Mouse (Mus musculus) splenic B cell, adult 2 months (primary cell): ENCODE results near the gene Suds3.

Experiments
- DNase-seq: peaks from one replicate; pipeline ENCODE4 v3.0.0-alpha.2; 2011; ENCODE audit warnings: low read depth, low spot score
- H3K27me3 ChIP-seq: 2 replicates; pipeline ENCODE4 v1.6.1; 2012; ENCODE audit warnings: mild to moderate bottlenecking, low read length, moderate library complexity, mixed read lengths; ENCODE audit not compliant: control insufficient read depth, poor library complexity, insufficient read depth, severe bottlenecking
- H3K36me3 ChIP-seq: 2 replicates; pipeline ENCODE4 v1.6.1; 2012; ENCODE audit warnings: mild to moderate bottlenecking, low read length, moderate library complexity, mixed read lengths; ENCODE audit not compliant: control insufficient read depth, poor library complexity, insufficient read depth, severe bottlenecking

Suds3 gene

DNA sequence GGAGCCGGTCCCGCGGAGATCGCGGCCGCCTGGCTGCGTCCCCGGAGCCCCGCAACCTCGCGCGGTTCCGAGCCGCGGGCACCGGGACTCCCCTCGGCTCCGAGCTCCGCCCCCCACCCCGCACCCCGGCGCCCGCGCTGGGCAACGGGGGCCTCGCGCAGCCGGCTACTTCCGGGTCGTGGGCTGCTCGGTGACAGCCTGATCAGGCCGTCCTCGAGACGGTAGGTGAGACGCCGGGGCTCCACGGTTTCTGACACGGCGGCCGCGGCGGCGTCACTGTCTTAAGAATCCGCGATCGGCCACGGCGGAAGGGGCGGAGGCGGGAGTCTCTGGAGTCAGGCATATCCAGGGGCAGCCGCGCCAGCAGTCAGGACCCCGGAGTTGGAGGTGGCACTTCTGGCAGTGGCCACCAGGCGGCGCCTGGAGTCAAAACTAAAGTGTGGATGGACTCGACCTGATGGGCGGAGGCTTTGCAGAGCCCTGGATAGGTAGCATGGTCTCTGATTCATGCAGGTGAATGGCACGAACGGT lies at the start of gene Suds3:
Gene Suds3 (minus strand): TSS at position 278 of the 531 bp plus-strand sequence.
- Histone ChIP-seq H3K27me3 (no peaks in the 10 kb centered on the region), H3K36me3 (no peaks in the 10 kb centered on the region; the same call in none of the 2 replicates)
- peak; percentile 94 for DNase-seq

DNA sequence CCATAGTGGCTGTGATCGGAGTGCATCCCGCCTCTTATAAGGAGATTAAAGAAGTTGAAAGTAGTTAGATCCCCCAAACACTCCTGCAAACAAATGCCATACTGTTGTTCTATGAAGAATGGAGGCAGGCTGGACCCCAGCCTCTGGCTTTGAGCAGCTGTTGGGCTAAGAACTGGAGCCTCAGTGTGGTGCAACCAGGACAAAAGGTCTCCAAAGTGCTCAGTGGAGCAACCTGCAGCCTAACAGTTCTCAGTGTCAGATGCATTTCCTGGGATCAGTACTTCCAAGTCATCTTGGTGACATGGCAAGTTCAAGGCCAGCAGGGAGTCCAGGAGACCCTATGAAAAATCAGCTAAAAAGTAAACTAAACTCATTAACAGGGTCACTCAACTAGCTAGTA lies 49.0 kb upstream of the Suds3 start:
- DNase-seq, result no peak
- no peaks in the 10 kb centered on the region for H3K27me3 ChIP-seq
- no peaks in the 10 kb centered on the region for H3K36me3 ChIP-seq

DNA sequence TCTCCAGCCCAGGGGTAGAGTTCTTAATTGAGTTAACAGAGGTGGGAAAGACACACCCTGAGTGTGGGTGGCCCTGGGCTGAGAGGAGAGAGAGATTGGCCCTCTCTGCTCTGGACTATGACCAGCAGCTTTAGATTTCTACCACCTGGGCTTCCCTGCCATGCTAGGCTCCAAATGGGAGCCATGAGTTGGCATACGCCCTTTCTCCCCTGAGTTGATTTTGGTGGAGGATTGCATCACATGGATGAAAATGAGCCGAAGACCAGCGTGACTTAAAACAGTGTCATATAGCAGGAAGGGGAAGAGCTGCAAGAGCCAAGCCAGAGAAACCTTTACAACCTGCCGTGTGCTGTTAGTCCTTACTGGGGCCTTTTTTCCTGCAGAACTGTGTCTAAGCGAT lies 48.6 kb upstream of the Suds3 start:
- H3K27me3 ChIP-seq, result no peaks in the 10 kb centered on the region
- DNase-seq, result no peak
- no peaks in the 10 kb centered on the region for H3K36me3 ChIP-seq

DNA sequence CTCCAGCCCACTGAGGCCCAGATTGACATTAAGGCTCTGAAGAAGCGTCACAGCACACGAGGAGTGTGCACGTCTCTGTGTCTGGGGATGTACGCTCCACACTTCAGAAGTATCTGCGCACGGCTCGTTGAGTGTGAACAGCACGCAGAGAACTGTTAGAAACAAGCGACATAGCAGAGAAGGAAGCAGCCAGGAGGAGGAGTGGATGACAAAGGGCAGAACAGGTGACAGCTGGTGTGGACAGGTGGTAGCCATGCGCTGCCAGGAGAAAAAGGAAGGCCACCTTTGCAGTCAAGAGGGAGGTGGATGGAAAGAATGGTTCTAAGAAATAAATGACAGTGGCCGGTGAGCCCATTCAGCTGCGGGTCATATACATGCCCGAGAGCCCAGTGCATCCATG lies 47.9 kb upstream of the Suds3 start:
- DNase-seq, result no peak
- Histone ChIP-seq H3K36me3 (no peaks in the 10 kb centered on the region), H3K27me3 (no peaks in the 10 kb centered on the region)

DNA sequence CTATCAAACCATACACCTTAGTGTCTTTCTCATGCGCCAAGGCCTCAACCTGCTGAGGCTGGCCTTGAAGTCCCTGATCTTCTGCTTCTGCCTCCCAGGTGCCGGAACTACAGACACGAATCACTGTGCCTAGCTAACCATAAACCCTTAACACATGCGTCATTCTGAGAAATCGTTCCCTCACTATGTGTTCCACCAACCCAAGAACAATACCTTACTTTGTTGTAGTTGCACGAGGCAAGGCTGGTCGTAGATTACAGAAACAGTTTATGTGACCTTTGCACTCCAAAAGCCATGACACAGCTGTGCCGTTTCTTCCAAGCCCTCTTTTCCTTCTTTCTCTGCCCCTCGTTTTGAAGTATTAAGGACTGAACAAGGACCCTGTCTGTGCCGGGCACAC lies 44.6 kb upstream of the Suds3 start:
- DNase-seq, result peak; percentile 84
- H3K36me3 ChIP-seq, result no peaks in the 10 kb centered on the region
- H3K27me3 ChIP-seq, result no peaks in the 10 kb centered on the region

DNA sequence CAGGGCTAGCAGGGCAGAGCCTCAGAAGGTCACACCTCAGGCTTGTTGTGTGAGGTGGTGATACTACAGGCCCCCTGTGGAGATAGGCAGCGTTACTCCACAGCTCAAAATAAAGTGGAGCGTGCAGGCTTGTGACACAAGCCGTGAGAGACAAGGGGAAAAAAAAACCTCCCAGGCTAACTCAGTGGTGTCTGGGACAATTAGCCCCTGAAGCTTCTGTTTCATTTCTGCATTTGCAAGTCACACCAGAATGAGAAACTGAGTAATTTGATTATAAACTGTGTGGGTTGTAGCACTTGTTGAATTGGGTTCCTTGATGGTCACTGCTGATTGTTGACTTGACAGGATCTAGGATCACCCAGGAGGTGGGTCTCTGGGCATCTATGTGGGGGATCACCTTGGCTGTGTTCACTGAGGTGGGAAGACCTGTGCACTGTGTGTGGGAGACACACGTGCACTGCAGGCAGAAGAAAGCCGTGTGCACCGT lies 43.9 kb upstream of the Suds3 start:
- Histone ChIP-seq H3K27me3 (no peaks in the 10 kb centered on the region), H3K36me3 (no peaks in the 10 kb centered on the region)
- DNase-seq, result peak; percentile 84

DNA sequence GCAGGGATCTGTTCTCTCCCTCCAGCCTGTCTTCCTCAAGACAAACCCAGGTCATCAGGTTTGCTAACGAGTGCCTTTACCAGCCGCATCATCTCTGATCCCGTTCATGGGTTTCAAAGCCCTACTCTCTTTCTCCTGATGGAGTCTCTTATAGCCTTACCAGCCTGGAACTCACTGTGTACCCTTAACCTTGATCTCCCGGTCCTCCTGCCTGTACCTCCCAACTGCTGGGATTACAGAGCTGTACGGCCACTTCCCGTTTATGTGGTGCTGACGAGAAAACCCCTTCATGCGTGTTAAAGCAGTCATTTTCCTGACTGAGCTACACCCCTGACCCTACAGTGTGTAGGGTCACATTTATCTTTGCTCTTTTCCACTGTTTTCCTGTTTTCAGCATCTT lies 43.4 kb upstream of the Suds3 start:
- Histone ChIP-seq H3K36me3 (no peaks in the 10 kb centered on the region), H3K27me3 (no peaks in the 10 kb centered on the region)
- peak; percentile 56 for DNase-seq

DNA sequence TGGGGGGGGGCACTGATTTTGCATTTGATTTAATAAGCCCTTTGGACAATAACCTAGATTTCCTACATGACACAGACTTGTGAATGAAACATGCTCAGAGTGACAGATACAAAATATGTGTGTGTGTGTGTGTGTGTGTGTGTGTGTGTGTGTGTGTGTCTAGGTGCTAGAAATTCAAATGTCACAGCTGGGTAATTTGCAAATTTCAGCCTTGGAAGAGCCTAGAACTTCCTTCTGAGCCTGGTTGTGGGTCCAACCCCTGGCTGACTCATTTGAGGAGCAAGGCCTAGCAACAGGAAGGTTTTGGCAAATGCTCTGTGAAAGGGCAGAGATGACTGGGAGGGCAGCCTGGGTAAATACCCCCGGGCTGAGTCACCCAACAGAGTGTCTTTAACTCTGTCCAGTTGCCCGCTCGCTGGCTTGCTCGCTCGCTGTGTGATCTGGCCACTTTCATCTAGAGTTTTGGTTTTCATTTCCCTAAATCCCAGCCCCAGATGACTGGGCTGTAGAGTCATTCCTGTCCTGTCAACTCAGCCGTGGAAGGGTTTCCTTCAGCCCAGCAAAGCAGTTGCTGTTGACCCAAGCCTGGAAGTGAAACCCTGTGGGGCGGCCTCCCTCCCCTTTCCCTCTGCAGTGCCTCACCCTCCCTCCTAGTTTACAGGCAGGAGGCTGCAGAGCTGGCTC lies 42.6 kb upstream of the Suds3 start:
- DNase-seq, result peak; percentile 84
- Histone ChIP-seq H3K27me3 (no peaks in the 10 kb centered on the region), H3K36me3 (no peaks in the 10 kb centered on the region)

DNA sequence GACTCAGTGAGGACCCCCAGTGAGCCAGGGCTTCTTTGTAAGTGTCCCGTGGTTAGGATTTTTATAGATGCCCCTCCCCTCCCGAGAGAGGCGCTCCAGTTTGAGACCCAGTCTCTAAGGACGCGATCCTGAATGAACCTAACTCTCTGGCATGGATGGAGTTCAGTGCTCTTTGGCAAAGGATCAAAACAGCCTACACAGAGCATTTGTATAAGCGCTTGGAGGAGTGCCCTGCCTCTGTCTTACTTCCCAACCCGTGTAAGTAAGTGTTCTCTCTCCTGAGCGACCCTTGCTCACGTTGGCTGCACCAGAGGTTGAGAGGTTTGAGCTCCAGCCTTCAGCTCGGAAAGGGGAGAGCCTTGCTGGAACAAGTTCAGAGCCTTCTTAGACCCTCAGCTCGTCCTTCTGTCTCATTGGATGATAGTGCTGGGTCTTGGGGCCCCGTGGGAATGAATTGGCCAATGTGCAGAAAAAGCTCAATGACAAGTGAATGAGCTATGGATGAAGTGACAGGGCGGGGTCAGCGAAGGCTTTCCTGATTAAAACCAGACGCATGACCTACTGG lies 37.7 kb upstream of the Suds3 start:
- Histone ChIP-seq H3K36me3 (no peaks in the 10 kb centered on the region), H3K27me3 (no peaks in the 10 kb centered on the region)
- DNase-seq, result no peak

DNA sequence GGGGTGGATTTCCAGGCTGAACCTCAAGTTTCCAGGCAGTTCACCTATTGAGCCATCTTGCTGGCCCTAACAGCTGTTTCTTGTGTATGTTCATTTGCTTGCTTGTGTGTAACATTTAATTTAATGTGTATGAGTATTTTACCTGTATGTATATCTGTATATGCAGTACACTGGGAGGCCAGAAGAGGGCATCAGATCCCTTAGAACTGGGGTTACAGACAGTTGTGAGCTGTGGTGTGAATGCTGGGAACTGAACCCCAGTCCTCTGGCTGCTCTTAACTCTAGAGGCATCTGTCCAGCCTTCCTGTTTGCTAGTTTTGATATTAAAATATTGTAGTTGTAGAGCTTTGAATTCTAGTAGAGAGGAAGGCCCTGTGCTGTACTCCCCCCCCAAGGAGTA lies 37.0 kb upstream of the Suds3 start:
- H3K36me3 ChIP-seq, result no peaks in the 10 kb centered on the region
- no peaks in the 10 kb centered on the region for H3K27me3 ChIP-seq
- DNase-seq, result no peak

DNA sequence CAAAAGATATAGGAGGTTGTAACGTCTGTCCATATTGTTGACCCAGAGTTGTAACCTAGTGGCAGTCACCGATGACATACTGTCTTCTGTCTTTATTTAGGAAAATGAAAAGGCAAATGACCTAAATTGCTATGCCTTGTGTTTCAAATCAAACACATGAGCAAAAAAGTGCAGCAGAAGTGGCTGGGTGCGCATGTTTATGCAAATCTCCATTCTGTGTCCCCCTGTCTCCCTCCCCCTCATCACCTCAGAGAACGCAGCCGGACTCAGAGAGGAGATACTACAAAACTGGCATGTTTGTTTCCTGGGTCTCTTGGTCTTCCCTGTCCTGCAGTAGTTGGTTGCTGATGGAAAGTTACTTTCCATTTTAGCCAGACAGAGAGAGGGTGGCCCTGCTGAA lies 34.2 kb upstream of the Suds3 start:
- peak; percentile 55 for DNase-seq
- H3K36me3 ChIP-seq, result peaks cover 2% of the 10 kb centered on the region; the same call in 1 of the 2 replicates
- no peaks in the 10 kb centered on the region for H3K27me3 ChIP-seq

DNA sequence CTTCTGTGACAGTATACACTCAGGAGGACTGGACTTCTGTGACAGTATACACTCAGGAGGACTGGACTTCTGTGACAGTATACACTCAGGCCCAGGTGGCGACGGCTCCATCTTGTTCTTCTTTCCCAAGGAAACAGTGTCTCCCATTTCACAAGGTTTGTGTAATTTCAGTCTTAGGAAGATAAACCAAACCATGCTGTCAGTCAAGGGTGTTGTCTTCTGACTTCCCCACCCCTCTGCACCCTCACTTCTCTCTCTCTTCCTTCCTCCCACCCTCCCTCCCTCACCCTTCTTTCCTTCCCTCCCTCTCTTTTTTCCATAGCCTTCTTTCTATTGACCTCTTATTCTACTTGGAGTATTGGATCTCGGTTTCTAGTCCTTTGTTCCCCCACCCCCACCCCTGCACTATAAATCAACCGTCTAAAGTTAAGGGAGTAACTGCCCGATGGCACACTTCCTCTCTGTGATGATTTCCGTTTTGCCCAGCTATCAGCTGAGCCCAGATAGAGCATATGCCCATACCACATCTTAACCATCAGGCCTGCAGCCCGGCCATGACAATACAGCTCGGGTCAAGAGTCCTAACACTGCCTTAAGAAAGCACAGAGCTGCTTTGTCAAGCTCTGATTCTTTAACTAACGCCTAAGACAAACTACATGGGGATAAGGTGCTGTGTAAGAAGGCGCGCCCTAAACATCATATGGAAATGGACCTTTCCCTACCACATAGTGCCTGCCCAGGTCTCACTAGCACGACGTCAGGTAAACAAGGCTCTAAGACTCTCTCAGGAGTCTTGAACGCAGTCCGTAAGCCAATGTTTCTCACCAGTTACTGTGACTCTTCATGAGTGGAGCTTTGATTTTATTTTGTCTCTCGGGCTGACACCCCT lies 33.4 kb upstream of the Suds3 start:
- Histone ChIP-seq H3K36me3 (peaks cover 2% of the 10 kb centered on the region; the same call in 1 of the 2 replicates), H3K27me3 (no peaks in the 10 kb centered on the region)
- DNase-seq, result peak; percentile 55

DNA sequence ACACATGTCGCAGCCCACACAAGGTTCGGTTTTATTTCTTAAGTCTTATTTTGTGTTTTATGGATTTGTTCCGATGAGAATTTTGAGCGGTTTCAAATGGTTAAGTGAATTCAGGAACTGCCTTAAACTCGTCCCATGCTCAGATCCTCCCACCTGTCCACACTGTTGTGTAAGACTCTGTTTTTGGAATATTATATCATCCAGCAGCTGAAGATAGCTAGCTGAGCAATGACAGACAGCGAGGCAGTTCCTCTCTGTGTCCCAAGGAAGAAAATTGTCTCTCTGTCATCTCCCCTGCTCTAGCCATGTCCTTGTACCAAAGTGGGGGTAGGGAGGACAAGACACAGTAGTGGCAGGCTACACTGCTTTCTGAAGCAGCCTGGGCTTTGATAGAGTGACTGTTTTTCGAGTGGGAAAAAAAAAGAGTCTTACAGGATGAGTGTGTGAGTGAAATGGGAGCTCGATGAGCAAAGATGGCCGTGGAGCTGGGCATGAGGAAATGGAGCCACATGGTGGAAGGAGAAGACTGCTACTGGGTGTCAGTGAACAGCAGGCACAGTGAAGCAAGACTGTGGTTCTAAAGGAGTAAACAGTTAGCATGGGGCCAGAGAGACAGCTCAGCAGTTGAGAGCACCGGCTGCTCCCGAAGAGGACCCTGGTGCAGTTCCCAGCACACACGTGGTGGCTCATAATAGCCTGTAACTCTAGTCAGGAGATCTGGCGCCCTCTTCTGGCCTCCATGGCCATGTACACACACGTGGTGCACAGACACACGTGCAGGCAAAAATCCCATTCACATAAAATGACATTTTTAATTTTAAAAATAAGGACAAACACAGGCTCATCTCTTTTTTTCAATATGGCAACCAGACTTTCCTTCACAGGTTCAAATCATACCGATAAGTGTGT lies 31.5 kb upstream of the Suds3 start:
- H3K27me3 ChIP-seq, result no peaks in the 10 kb centered on the region
- peaks cover 2% of the 10 kb centered on the region; the same call in 1 of the 2 replicates for H3K36me3 ChIP-seq
- DNase-seq, result no peak

DNA sequence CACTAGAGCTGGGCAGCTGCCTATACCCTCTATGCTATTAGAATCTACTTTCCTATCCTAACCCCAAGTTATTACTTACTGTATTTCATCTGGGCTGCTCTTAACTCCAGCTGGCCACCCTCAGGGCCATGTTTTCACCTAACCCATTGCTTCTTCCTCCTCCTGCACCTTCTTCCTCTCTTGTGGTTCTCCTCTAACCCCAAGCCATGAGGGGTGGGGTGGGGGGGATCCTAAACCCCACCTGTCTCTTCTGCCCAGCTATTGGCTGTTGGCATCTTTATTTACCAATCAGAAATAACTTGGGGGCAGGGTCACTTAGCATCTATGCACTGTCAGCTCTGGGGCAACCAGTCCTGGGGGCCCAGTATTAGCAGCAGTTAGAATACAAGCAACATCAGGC lies 30.3 kb upstream of the Suds3 start:
- peaks cover 2% of the 10 kb centered on the region; the same call in 1 of the 2 replicates for H3K36me3 ChIP-seq
- no peak for DNase-seq
- no peaks in the 10 kb centered on the region for H3K27me3 ChIP-seq
